Mouse (Mus musculus): ENCODE results near the gene Fignl1. TPM values are rescaled to one million over a fixed set of nuclear protein-coding genes. Genes with fewer than 3 reads are reported as not detected.

The Fignl1 gene
- polyA plus RNA-seq, 1 experiment from 2014 or later: 101 TPM

- Histone ChIP-seq H3K9ac (ENCODE audit: low read length) (no peak overlapping the region), H3K4me2 (ENCODE audit: low read depth, low read length, severe bottlenecking) (0 out of 2 replicates have a peak overlapping the region, but pooled peaks have one; percentile 12), H3K36me3 (ENCODE audit: control insufficient read depth, insufficient read depth, low read length) (no peaks in the 10 kb centered on the region), H3K27ac (ENCODE audit: low read depth, low read length) (no peak overlapping the region), H3K27me3 (ENCODE audit: control insufficient read depth, insufficient read depth, low read length) (no peaks in the 10 kb centered on the region), H3K4me1 (replicated peaks; ENCODE audit: control insufficient read depth, insufficient read depth, low read length) (no peaks in the 10 kb centered on the region), H3K9me3 (ENCODE audit: control insufficient read depth, low read length) (no peaks in the 10 kb centered on the region), H3K4me3 (ENCODE audit: low read depth, low read length) (no peak overlapping the region)
- under 1% methylated on average over 8 of the region's 8 CpGs for WGBS
- ATAC-seq (replicated peaks; ENCODE audit: low FRiP score) (peak; percentile 95), DNase-seq (ENCODE audit: low spot score) (peak; percentile 90)
Measured at GRCm38 (mm10) chr11:11788521-11788974, 20.2 kb downstream of the Fignl1 start.

DNA sequence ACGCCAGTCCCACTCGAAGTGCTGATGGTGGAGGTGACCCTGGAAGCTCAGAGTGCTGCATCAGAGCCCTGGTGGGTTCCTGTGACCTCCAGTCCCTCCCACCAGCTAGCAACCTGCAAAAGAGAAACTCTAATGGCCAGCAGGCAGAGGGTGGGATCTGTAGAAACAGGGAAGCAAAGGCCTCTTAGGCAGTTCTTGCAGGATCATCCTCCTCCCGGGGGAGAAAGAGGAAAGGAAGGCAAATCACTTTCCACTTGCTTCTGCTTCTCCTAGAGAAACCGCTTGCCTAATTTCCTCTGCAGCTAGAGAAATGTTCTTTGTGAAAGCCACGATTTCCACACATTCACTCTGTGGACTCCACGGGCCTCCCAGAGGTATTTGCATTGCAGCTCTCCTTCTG, 23.3 kb downstream of the Fignl1 start:
- ATAC-seq (replicated peaks; ENCODE audit: low FRiP score) (no peak), DNase-seq (ENCODE audit: low spot score) (no peak)
- 72% methylated on average over 6 of the region's 6 CpGs for WGBS
- Histone ChIP-seq H3K27ac (ENCODE audit: low read depth, low read length) (no peak overlapping the region), H3K27me3 (ENCODE audit: control insufficient read depth, insufficient read depth, low read length) (no peaks in the 10 kb centered on the region), H3K4me3 (ENCODE audit: low read depth, low read length) (no peak overlapping the region), H3K9ac (ENCODE audit: low read length) (no peak overlapping the region), H3K9me3 (ENCODE audit: control insufficient read depth, low read length) (no peaks in the 10 kb centered on the region), H3K4me2 (ENCODE audit: low read depth, low read length, severe bottlenecking) (no peak overlapping the region), H3K36me3 (ENCODE audit: control insufficient read depth, insufficient read depth, low read length) (no peaks in the 10 kb centered on the region), H3K4me1 (replicated peaks; ENCODE audit: control insufficient read depth, insufficient read depth, low read length) (no peaks in the 10 kb centered on the region)

DNA sequence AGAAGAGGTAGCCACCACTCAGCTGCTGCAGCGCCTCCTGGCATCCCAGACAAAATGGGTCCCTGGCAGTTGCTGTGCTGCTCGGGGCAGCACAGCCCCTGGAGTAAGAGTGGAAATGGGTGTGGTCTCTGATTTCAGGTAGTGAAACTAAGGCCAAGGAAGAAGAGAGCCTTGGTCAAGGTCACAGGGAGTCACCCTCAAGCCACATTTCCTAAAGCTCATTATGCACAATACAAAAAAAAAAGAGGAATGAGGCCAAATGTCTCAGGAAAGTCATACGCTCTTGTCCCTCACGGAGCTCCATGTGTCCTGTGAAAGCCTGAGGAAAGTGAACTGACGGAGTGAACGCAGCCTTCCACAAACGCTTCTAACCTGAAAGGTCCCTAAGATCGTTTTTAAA, 27.0 kb downstream of the Fignl1 start:
- WGBS: 85% methylated on average over 8 of the region's 8 CpGs
- ATAC-seq (replicated peaks; ENCODE audit: low FRiP score) (no peak), DNase-seq (ENCODE audit: low spot score) (no peak)
- Histone ChIP-seq H3K4me1 (replicated peaks; ENCODE audit: control insufficient read depth, insufficient read depth, low read length) (no peaks in the 10 kb centered on the region), H3K9me3 (ENCODE audit: control insufficient read depth, low read length) (no peaks in the 10 kb centered on the region), H3K9ac (ENCODE audit: low read length) (no peak overlapping the region), H3K4me2 (ENCODE audit: low read depth, low read length, severe bottlenecking) (no peak overlapping the region), H3K36me3 (ENCODE audit: control insufficient read depth, insufficient read depth, low read length) (no peaks in the 10 kb centered on the region), H3K4me3 (ENCODE audit: low read depth, low read length) (no peak overlapping the region), H3K27ac (ENCODE audit: low read depth, low read length) (no peak overlapping the region), H3K27me3 (ENCODE audit: control insufficient read depth, insufficient read depth, low read length) (no peaks in the 10 kb centered on the region)

- H3K27ac ChIP-seq (ENCODE audit: low read depth, low read length): no peak overlapping the region
- WGBS: 92% methylated on average over 6 of the region's 6 CpGs
- no peak overlapping the region for H3K4me3 ChIP-seq (ENCODE audit: low read depth, low read length)
- DNase-seq (ENCODE audit: low spot score) (no peak), ATAC-seq (replicated peaks; ENCODE audit: low FRiP score) (no peak)
- no peak overlapping the region for H3K9ac ChIP-seq (ENCODE audit: low read length)
- no peaks in the 10 kb centered on the region for H3K27me3 ChIP-seq (ENCODE audit: control insufficient read depth, insufficient read depth, low read length)
- no peaks in the 10 kb centered on the region for H3K4me1 ChIP-seq (replicated peaks; ENCODE audit: control insufficient read depth, insufficient read depth, low read length)
- no peaks in the 10 kb centered on the region for H3K36me3 ChIP-seq (ENCODE audit: control insufficient read depth, insufficient read depth, low read length)
- no peak overlapping the region for H3K4me2 ChIP-seq (ENCODE audit: low read depth, low read length, severe bottlenecking)
- no peaks in the 10 kb centered on the region for H3K9me3 ChIP-seq (ENCODE audit: control insufficient read depth, low read length)
Measured at GRCm38 (mm10) chr11:11778345-11778744, 30.4 kb downstream of the Fignl1 start.

DNA sequence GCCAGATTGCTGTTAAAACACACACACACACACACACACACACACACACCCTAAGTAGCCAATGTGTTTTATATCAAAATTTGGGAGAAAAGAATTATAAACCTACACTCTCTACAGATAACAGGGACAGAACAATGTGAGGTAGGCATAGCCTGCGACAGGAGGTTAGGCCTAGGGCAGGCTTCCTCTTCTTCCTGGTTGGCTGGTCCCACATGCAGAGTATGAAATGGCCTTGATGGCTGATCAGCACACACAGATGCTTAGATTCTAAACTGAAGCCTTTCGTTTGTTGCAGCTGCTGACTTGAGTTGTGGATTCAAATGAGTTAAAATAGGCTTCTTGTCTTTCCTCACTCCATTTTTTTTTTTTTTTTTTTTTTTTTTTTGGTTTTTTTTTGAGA, 31.0 kb downstream of the Fignl1 start:
- H3K36me3 ChIP-seq (ENCODE audit: control insufficient read depth, insufficient read depth, low read length): no peaks in the 10 kb centered on the region
- 77% methylated on average over 2 of the region's 2 CpGs for WGBS
- H3K9me3 ChIP-seq (ENCODE audit: control insufficient read depth, low read length): no peaks in the 10 kb centered on the region
- no peak overlapping the region for H3K27ac ChIP-seq (ENCODE audit: low read depth, low read length)
- no peak for ATAC-seq (replicated peaks; ENCODE audit: low FRiP score)
- no peaks in the 10 kb centered on the region for H3K4me1 ChIP-seq (replicated peaks; ENCODE audit: control insufficient read depth, insufficient read depth, low read length)
- no peak overlapping the region for H3K4me2 ChIP-seq (ENCODE audit: low read depth, low read length, severe bottlenecking)
- H3K4me3 ChIP-seq (ENCODE audit: low read depth, low read length): no peak overlapping the region
- no peak overlapping the region for H3K9ac ChIP-seq (ENCODE audit: low read length)
- DNase-seq (ENCODE audit: low spot score): no peak
- H3K27me3 ChIP-seq (ENCODE audit: control insufficient read depth, insufficient read depth, low read length): no peaks in the 10 kb centered on the region

DNA sequence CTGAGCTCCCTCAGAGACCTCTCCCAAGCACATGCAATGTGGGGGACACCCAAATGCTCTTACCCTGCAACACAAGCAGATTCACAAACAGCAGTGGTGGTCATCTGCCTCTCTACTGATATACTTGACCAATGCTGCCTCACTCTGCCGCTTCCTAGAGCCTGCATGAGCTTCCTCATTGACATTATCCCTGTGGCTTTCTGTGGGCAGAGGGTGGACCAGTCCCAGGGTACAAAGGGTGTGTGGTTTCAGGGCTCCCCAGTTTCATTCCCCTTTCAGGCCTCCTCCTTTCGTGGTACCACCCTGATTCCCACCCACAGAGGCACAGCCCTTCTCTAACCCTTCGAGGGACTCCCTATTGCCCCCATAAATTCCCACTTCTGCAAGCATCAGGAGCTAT, 31.5 kb downstream of the Fignl1 start:
- Histone ChIP-seq H3K4me2 (ENCODE audit: low read depth, low read length, severe bottlenecking) (no peak overlapping the region), H3K9me3 (ENCODE audit: control insufficient read depth, low read length) (no peaks in the 10 kb centered on the region), H3K9ac (ENCODE audit: low read length) (no peak overlapping the region), H3K4me3 (ENCODE audit: low read depth, low read length) (no peak overlapping the region), H3K36me3 (ENCODE audit: control insufficient read depth, insufficient read depth, low read length) (no peaks in the 10 kb centered on the region), H3K27me3 (ENCODE audit: control insufficient read depth, insufficient read depth, low read length) (no peaks in the 10 kb centered on the region), H3K4me1 (replicated peaks; ENCODE audit: control insufficient read depth, insufficient read depth, low read length) (no peaks in the 10 kb centered on the region), H3K27ac (ENCODE audit: low read depth, low read length) (no peak overlapping the region)
- WGBS: 79% methylated on average over 3 of the region's 3 CpGs
- no peak for DNase-seq (ENCODE audit: low spot score)
- ATAC-seq (replicated peaks; ENCODE audit: low FRiP score): no peak

DNA sequence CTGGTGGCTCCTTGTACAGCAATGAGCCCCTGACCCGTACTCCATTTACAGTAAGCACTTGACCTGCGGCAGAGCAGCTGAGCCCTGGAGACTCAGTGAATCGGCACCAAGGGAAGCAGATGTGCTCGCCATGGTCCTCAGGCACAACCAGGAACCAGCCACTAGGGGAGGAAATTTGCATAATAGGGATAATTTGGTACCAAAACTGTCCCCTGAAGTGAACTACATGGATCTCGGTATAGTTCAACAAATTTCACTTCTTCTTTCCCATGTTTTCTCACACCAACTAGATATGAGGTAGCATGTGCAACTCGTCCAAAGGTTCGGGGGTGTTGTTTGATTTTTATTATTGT, 32.0 kb downstream of the Fignl1 start:
- Histone ChIP-seq H3K27me3 (ENCODE audit: control insufficient read depth, insufficient read depth, low read length) (no peaks in the 10 kb centered on the region), H3K4me2 (ENCODE audit: low read depth, low read length, severe bottlenecking) (no peak overlapping the region), H3K36me3 (ENCODE audit: control insufficient read depth, insufficient read depth, low read length) (no peaks in the 10 kb centered on the region), H3K27ac (ENCODE audit: low read depth, low read length) (no peak overlapping the region), H3K4me3 (ENCODE audit: low read depth, low read length) (no peak overlapping the region), H3K9ac (ENCODE audit: low read length) (no peak overlapping the region), H3K4me1 (replicated peaks; ENCODE audit: control insufficient read depth, insufficient read depth, low read length) (no peaks in the 10 kb centered on the region), H3K9me3 (ENCODE audit: control insufficient read depth, low read length) (no peaks in the 10 kb centered on the region)
- 85% methylated on average over 7 of the region's 7 CpGs for WGBS
- DNase-seq (ENCODE audit: low spot score): no peak
- no peak for ATAC-seq (replicated peaks; ENCODE audit: low FRiP score)

DNA sequence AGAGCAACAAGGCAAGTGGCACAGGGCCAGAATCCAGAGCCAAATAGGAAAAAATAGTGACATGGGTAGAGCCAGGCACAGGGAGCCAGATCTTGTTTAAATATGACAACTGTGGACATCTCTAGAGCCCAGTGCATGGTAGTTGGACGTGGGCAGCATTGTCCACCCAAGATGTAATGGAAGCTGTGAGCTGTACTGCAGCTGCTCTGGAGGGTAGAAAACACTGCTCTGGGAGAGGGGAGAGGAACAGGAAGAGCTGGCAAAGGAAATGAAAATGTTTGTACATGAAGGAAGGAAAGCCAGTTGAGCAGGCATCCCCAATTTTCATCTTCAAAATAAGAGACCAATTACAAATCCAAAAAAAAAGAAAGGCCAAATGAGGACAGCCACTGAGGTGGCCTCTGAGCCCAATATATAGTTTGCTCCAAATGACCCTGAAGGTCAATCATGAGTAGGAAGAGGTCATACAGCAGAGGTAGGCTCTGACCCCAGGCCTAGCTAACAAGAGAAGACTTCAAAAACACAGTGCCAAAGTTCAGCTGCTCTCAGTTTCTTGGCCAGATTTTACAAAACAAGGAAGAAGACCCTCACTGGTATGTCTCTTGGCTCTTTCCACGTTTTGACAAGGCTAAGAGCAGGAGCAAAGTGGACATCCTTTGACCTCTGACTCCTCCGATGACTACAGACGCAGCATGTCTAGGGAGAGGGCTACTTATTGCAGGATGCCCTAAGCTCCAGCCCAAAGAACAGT, 32.5 kb downstream of the Fignl1 start:
- no peaks in the 10 kb centered on the region for H3K36me3 ChIP-seq (ENCODE audit: control insufficient read depth, insufficient read depth, low read length)
- no peak for DNase-seq (ENCODE audit: low spot score)
- no peak overlapping the region for H3K4me3 ChIP-seq (ENCODE audit: low read depth, low read length)
- no peak for ATAC-seq (replicated peaks; ENCODE audit: low FRiP score)
- H3K27ac ChIP-seq (ENCODE audit: low read depth, low read length): no peak overlapping the region
- 69% methylated on average over 4 of the region's 4 CpGs for WGBS
- no peaks in the 10 kb centered on the region for H3K9me3 ChIP-seq (ENCODE audit: control insufficient read depth, low read length)
- H3K27me3 ChIP-seq (ENCODE audit: control insufficient read depth, insufficient read depth, low read length): no peaks in the 10 kb centered on the region
- H3K4me1 ChIP-seq (replicated peaks; ENCODE audit: control insufficient read depth, insufficient read depth, low read length): no peaks in the 10 kb centered on the region
- H3K9ac ChIP-seq (ENCODE audit: low read length): no peak overlapping the region
- H3K4me2 ChIP-seq (ENCODE audit: low read depth, low read length, severe bottlenecking): no peak overlapping the region

DNA sequence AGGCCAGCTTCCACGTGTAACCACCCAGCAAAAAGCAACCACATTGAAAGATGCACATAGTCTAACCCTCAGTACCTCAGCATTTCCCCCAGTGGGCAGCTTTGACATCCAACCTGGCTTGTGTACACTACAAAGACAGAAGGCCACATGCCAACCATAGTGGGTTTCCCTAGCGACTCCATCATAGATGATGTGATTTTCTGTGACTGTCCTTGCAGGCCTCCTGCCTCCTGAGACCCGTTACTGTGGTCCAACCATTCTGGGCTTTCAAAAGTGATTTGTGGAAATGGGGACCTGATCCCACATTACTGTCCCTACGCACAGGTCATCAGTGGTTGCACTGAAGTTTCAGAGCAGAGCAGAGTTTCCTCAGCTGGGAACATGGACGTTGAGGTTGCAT, 33.9 kb downstream of the Fignl1 start:
- DNase-seq (ENCODE audit: low spot score) (no peak), ATAC-seq (replicated peaks; ENCODE audit: low FRiP score) (no peak)
- H3K4me1 ChIP-seq (replicated peaks; ENCODE audit: control insufficient read depth, insufficient read depth, low read length): no peaks in the 10 kb centered on the region
- H3K27me3 ChIP-seq (ENCODE audit: control insufficient read depth, insufficient read depth, low read length): no peaks in the 10 kb centered on the region
- no peak overlapping the region for H3K4me3 ChIP-seq (ENCODE audit: low read depth, low read length)
- H3K27ac ChIP-seq (ENCODE audit: low read depth, low read length): no peak overlapping the region
- no peak overlapping the region for H3K4me2 ChIP-seq (ENCODE audit: low read depth, low read length, severe bottlenecking)
- no peak overlapping the region for H3K9ac ChIP-seq (ENCODE audit: low read length)
- H3K36me3 ChIP-seq (ENCODE audit: control insufficient read depth, insufficient read depth, low read length): no peaks in the 10 kb centered on the region
- WGBS: 89% methylated on average over 5 of the region's 5 CpGs
- no peaks in the 10 kb centered on the region for H3K9me3 ChIP-seq (ENCODE audit: control insufficient read depth, low read length)
